Mouse (Mus musculus): ENCODE data around the gene Nectin4. TPM values are rescaled to one million over a fixed set of nuclear protein-coding genes. Genes with fewer than 3 reads are reported as not detected.
"Not testable (repeated sequence)": the region's sequence is repeated elsewhere in the genome, so short reads cannot be mapped to it uniquely, and the experiment has no call there.

Nectin4 gene
- total RNA-seq (2021), result under 1 TPM; 0.14 to 0.15 TPM
- long read RNA-seq, experiment 1, result 0 reads
- long read RNA-seq, experiment 2, result 0 reads

GRCm38 (mm10) chr1:171369845-171370556 is at the start of gene Nectin4:
Gene Nectin4 (plus strand): TSS chr1:171370099.
- no peak for DNase-seq
- intact Hi-C loops (cut with DNase I), result no loop called here

DNA sequence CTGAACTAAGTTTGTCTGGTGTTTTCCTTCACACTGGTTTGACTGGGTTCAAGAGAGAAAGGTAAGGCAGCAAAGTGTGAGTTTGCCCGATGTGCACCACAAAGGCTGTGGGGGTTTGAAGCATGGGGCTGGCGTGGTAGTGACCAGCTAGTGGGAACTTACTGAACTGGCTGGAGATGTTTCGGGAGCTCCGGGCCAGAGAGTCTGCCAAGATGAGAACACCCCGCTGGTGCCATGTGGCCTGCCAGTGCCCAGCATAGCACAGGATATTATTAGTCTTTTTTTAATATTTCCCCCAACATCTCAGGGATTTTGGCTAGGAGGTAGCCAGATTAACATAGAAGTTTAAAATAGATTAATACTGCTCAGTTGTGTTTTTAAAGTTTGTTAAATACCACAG is 49.7 kb upstream of the Nectin4 start:
- intact Hi-C loops (cut with DNase I), result no loop called here

DNA sequence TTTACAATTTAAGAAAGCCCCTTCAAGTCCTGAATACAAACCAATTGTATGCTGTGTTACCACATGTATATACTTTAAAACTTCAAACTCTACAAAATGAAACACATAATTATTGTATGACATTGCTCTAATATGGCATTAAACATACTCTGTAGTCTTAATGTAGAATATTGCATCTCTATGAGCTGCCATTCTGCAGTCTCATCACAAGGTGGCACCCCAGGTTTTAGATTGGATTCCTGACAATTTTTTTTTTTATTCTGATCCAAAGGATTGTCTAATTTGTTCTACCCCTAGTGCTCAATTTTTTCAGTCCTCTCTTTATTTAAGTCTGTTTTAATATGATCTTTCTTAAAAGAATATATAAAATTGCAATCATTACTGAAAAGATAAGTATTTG is 48.5 kb upstream of the Nectin4 start:
- DNase-seq, result peak in 1 of 2 experiments; percentile 38
- intact Hi-C loops (cut with DNase I), result no loop called here

More for the DNA sequence above, 49.7 kb upstream of the Nectin4 start:
- no peak for DNase-seq

DNA sequence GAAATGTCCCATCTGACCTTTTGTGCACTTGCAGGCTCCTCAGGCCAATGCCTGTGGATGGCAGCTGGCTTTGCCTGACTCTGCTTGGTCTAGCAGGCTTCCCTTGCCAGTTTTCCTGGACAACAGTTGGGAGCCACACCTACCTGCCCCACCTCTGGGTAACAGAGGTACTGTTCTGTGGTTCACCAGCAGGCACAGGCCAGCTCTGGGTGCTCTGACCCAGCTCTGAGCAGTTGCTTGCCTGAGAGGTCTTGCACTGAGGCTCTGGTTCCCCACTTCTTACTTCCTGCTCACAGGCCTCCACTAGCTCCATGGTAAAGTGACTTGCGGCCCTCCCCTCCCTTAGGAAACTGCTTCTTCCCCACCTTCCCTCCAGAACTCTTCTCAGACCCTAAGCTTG is 47.9 kb upstream of the Nectin4 start:
- intact Hi-C loops (cut with DNase I), result loop anchor here (2.0 kb wide), 1 partner anchor 33 kb away; no protein-coding TSS in a partner anchor
- no peak for DNase-seq

DNA sequence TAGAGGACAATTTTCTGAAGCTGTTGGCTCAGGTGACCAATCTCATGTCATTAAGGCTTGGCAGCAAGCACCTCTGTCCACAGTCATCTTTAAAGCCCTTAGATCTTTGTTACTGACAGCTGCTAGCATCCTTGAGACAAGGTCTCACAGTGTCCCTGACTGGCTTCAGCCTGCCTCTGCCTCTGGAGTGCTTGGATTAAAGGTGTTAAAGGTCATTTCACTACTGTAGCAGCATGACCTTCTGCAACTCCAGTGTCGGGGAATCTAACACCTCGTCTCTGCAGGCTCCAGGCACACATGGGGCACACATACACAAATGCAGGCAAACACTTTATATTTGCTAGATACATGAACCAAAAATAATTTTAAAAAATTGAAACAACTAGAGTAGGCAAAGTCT is 44.3 kb upstream of the Nectin4 start:
- no peak for DNase-seq
- intact Hi-C loops (cut with DNase I), result no loop called here

- DNase-seq; intact Hi-C loops (cut with DNase I): not testable (repeated sequence)
These were observed 43.3 kb upstream of the Nectin4 start for GRCm38 (mm10) chr1:171326588-171326987.

DNA sequence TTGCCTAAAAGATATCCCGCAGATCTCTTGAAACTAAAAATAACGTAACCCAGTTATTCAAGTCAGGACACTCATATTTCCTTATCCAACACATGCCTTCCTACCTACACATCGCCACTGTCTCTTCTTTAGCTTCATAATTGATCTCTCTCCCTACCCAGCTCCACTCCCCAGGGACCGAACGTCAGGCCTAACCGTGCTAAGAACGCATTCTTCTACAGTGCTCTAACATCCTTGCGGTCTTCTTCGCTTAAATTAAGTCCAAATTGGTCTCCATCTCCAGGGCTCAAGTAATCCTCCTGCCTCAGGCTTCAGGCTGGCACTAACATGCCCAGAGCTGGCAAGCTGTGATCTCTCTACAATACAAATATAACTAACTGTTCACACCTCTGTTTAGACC is 41.7 kb upstream of the Nectin4 start:
- intact Hi-C loops (cut with DNase I), result loop anchor here (2.0 kb wide), 1 partner anchor 19 kb away; no protein-coding TSS in a partner anchor
- peak in 1 of 2 experiments; percentile 5 for DNase-seq

GRCm38 (mm10) chr1:171328839-171329432 is 41.0 kb upstream of the Nectin4 start, which contains the start of gene Dedd:
Gene Dedd (plus strand): TSS chr1:171329145.
- intact Hi-C loops (cut with DNase I), result loop anchor here (2.0 kb wide), 1 partner anchor 18 kb away; no protein-coding TSS in a partner anchor
- DNase-seq, result peak; percentile 88 to 89

DNA sequence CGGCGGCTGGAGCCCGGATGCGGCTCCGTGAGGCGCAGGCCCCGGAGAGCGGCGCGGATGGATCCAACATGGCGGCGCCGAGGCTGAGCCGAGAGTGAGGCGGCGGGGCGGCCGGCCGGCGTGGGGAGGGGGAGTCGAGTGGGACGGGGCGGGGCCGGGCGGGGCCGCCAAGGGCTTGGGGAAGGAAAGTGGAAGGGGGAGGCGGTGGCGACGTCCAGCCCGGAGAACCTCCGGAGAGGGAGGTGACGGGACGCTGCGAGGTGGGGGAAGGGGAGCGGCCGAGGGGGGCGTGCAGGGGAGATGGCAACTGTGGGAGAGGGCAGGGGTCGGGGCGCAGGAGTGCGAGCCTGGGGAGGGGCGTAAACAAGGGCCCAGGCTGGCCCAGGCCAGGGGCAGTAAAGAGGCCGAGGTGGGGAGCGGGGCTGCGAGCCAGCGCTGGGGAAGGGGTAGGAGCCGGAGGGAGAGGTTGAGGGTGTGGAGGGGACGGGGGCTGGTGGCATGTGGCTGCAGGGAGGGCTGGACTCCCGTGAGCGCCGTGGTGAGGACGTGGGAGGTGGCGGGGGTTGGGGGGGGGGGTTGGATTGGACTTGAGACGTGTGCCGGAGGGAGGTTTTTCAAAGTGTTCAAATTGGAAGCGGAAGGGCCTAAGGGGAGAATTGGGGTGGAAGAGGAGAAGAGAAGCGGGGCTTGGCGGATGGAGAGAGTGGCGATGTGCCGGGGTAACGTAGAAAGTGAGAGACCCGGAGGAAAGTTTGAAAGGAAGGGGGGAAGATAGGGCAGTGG is 40.3 kb upstream of the Nectin4 start:
- peak; percentile 82 to 88 for DNase-seq
- intact Hi-C loops (cut with DNase I), result loop anchor here (2.0 kb wide), 1 partner anchor 17 kb away; no protein-coding TSS in a partner anchor

GRCm38 (mm10) chr1:171330216-171330560 is 39.7 kb upstream of the Nectin4 start:
- no peak for DNase-seq
- intact Hi-C loops (cut with DNase I), result no loop called here

DNA sequence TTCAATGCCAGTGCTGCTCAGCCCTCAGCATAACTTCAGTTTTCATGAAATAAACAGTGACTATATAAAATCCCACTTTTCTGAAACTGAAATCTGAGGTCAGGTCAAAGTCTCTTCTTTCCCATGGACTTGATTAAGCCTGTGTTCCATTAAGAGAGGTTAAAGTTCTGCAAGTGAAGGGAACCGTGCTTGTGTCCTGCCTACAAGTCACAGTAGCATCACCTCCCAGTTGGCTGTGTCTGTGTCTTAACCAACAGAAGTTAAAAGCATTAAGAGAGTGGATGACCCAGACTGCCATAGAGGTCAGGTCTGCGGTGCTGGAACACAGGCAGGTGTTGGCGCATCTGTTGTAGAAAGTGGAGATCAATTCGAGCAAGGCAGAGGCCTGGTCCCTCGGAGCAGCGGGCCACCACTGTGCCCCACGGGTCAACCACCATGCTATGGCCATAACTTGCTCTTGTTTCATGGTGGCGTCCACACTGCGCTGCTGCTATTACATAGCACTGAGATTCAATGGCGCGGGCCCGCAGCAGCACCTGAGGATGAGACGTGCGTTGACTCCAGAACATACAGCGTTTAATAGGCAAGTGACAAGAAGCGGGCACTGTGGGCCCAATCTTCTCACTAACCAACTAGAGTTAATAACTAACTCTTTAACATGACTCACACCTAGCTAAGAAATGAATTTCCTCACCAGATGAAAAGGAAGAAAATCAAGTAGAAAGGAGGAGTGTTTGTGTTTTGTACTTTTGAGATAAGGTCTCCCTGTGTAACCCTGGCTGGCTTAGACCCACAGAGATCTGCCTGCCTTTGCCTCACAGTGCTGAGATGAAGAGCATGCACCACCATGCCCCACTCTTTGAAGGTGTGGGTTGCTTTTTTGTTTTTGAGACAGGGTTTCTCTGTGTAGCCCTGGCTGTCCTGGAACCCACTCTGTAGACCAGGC is 27.4 kb upstream of the Nectin4 start:
- no peak for DNase-seq
- intact Hi-C loops (cut with DNase I), result loop anchor here (1.0 kb wide), 1 partner anchor 9 kb away; no protein-coding TSS in a partner anchor

DNA sequence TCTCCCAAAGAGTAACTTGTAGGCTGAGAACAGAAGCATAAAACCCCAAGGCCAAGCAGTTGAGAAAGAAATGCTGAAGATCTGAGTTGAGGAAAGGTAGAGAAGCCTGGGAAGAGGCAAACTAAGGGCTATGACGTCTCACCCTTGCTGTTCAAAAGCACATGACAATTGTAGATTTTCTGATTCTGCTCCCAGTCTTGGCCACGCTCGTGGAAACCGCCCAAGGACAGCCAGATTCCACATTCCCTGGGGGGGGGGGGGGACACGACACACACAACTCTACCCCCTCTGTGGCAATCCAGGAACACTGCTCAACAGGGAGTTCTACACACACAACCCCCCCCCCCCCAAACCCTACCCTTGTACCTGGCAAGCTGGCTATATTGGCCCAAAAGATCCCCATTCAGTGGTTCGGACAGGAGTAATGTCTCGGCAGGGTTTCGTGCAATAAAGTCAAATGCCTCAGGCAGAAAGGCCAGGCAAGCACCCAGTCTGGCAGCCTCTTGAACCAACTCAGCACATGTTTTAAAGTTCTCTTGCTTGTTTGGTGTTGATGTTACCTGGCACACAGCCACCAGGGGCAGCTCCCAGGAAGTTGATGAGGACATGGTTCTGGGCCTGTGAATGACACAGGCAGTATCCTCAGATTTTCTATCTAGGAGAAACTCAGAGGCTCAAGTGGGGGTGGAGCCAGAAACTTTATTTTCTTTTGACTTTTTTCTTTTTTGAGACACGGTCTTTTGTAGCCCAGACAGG is 25.8 kb upstream of the Nectin4 start:
- DNase-seq, result peak; percentile 37 to 38
- intact Hi-C loops (cut with DNase I), result loop anchor here (1.0 kb wide), 1 partner anchor 11 kb away; no protein-coding TSS in a partner anchor

DNA sequence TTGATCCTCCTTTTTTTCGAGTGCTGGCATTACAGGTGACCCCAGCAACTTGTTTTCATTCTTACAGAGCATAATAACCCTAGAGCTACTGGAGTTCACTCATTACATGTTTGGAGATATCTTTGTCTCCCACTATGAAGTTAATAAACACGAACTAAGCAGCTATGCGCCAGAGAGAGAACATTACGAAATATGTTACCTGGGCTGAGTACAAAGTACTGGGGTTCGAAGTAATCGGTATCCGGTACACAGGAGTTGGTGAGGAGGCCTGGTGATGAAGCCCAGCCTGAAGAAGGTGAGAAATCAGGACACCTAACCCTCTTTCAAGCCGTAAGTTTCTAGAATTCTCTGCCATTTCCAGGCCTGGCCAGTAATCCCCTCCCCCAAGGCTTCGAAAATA is 25.2 kb upstream of the Nectin4 start:
- no peak for DNase-seq
- intact Hi-C loops (cut with DNase I), result no loop called here

DNA sequence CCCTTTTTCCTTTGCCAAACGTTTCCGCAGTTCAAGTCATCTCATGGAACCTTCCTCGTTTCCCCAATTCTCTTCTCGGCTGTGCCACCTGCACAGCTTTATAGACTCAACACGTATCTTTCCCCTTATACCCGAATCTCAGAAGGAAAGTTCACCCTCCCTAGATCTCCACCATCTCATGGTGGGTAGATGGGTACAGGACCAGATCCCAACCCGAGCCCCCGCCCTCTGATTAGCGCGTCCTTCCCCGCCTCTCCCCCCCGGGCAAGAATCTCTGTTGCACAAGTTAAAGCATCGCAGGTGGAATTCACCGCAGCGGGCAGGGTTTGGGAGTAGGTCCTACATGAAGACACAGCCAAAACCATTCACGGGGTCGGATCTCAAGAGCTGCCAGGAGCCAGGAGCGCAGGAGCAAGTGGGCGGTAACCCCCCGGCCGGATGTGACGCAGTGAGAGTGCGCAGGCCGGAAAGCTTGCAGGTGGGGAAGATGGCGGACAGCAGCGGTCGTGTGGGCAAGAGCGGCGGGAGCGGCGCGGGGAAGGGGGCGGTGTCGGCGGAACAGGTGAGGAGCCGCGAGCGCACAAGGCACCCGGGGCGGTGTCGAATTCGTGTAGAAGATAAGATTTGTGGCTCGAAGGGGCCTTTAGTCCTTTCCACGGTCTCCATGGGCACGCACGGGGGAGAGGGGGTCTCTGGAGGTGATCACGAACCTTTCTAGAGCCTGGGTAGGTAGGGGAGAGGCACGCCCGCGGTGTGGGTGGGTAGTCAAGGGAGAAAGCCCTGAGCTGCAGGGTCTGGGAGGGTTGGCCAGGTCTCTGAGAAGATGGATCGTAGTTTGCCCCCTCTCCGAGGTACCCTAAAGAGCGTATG is 24.4 kb upstream of the Nectin4 start, which contains the start of the genes Nit1 and Pfdn2:
Gene Nit1, minus strand, starts transcription at position 422 of the 870 bp plus-strand sequence.
Gene Pfdn2, plus strand, starts transcription at position 446 of the 870 bp plus-strand sequence.
- intact Hi-C loops (cut with DNase I), result loop anchor here (2.0 kb wide), 1 partner anchor 17 kb away; the partner anchor contains the start of gene Dedd
- peak; percentile 90 to 93 for DNase-seq

DNA sequence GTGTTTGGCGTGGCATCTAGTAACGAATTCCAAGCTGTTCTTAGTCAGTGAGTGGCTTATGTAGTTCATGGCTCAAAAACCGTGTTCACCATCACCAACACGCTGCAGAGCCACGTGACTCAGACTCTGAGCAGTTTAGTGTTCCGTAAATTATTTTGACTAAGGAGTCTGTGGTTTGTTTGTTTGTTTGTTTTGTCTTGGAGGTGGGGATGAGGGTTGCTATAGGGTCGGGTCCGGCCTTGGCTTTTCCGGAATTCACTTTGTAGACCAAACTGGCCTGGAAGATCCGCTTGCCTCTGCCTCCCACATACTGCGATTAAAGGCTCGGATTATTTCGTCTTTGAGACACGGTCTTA is 23.8 kb upstream of the Nectin4 start:
- intact Hi-C loops (cut with DNase I), result loop anchor here (2.0 kb wide), 1 partner anchor 17 kb away; the partner anchor contains the start of gene Dedd
- DNase-seq, result no peak

GRCm38 (mm10) chr1:171348665-171349064 is 21.2 kb upstream of the Nectin4 start:
- DNase-seq, result no peak
- intact Hi-C loops (cut with DNase I), result no loop called here

DNA sequence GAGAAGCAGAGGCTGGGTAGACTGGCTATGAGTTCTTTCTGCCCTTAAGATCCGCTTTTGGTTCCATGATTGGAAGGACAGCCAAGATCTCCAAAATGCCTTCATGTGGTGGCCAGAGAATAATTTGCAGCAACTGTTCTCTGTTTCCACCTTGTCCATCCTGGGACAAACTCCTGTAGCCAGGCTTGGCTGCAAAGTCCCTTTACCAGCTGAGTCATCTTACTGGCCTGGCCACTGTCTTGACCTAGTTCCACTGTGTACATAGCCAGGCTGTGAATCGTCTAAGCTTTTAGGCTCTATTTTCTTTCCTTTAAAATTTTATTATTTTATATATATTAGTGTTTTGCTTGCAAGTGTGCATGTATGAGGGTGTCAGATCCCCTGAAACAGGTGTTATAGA is 20.7 kb upstream of the Nectin4 start:
- no peak for DNase-seq
- intact Hi-C loops (cut with DNase I), result no loop called here

All from heart, postnatal 14 days (tissue).